Mouse (Mus musculus): ENCODE results near the gene Lck. TPM values are rescaled to one million over a fixed set of nuclear protein-coding genes. Genes with fewer than 3 reads are reported as not detected.

The Lck gene
- total and polyA plus RNA-seq, 3 experiments: 67.2 to 138 (median 70.0) TPM

DNA sequence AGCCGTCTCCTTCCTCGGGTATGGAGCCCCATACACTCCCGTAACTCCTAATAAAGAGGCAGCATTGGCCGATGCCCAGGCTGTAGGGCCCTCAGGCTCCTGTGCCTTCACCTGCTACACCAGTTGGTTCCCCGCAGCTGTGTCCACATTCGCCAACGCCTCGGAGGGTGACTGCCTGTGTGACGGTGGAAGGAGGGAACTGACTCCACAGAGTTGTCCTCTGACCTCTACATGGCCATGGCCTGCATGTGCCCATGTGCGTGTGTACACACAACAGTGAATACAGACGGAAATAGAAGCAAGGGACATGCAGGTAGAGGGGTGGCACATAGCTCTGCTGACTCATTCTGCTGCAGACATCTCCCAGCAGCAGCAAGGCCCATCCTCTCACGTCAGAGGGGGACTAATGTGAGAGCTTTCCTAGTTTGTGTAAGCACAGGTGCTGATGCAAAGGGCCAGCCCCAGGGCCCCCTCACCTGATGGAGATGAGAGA is 35.7 kb upstream of the Lck start:
- Histone ChIP-seq H3K27me3 (replicated peaks) (no peaks in the 10 kb centered on the region), H3K9ac (ENCODE audit: insufficient read depth, low read depth) (no peak overlapping the region), H3K4me3 (replicated peaks in 1 of 3; ENCODE audit: low read depth in 2 of 3, low read length in 2 of 3, poor library complexity in 1 of 3) (peak overlapping the region in 1 of 3 experiments; percentile 19), H3K79me2 (replicated peaks; ENCODE audit: control insufficient read depth, extremely low read depth, insufficient read depth, poor library complexity, severe bottlenecking) (no peaks in the 10 kb centered on the region), H3K4me1 (ENCODE audit: control insufficient read depth in 1 of 2, insufficient read depth in 2 of 2) (peaks cover 6 to 49% of the 10 kb centered on the region in 2 experiments), H3K36me3 (replicated peaks in 1 of 2; ENCODE audit: control insufficient read depth in 1 of 2, insufficient read depth in 1 of 2, low read length in 1 of 2) (peaks cover 44 to 81% of the 10 kb centered on the region in 2 experiments), H3K9me3 (replicated peaks; ENCODE audit: low read length) (no peaks in the 10 kb centered on the region), H3K4me2 (ENCODE audit: insufficient read depth, low read depth, poor library complexity, severe bottlenecking) (no peak overlapping the region), H3K27ac (ENCODE audit: insufficient read depth, low read depth) (peak overlapping the region; percentile 33)
- dilution Hi-C loops (cut with MboI; ENCODE audit: extremely low pct_ligation_motif_present, extremely low pct_unique_long_range_greater_than_20kb, low sequenced_read_pairs) (no loop called here), in situ Hi-C loops (cut with MboI; ENCODE audit: low pct_ligation_motif_present, low pct_unique_long_range_greater_than_20kb, low sequenced_read_pairs) (loop anchor here (5.0 to 25.0 kb wide), 2 partner anchors 57 to 247 kb away; no protein-coding TSS in a partner anchor)
- TF ChIP-seq POLR2A (IDR thresholded peaks at IDR 0.05; ENCODE audit: low read depth, low read length): no peak
- no peak for TF ChIP-seq ZC3H11A (IDR thresholded peaks at IDR 0.05; ENCODE audit: low read depth, low read length)
- TF ChIP-seq MEF2A (IDR thresholded peaks at IDR 0.05; ENCODE audit: borderline replicate concordance, low read depth, low read length): peak; percentile 9; the same call in 1 of the 2 replicates
- 0 out of 2 replicates have a peak, but pooled peaks have one; percentile 4 for TF ChIP-seq POLR2AphosphoS2 (IDR thresholded peaks at IDR 0.05; ENCODE audit: low read depth, low read length)
- peak; percentile 49 for TF ChIP-seq ETS1 (conservative IDR thresholded peaks at IDR 0.05; ENCODE audit: low read depth, low read length)
- no peak for TF ChIP-seq NRF1 (IDR thresholded peaks at IDR 0.05; ENCODE audit: low read depth, low read length)
- TF ChIP-seq IRF4 (IDR thresholded peaks at IDR 0.05; ENCODE audit: low read depth, low read length): peak; percentile 35; the same call in 1 of the 2 replicates
- no peak for TF ChIP-seq JUN (IDR thresholded peaks at IDR 0.05; ENCODE audit: insufficient read depth, low read depth, low read length)
- DNase-seq (ENCODE audit: extremely low read depth): peak; percentile 64

DNA sequence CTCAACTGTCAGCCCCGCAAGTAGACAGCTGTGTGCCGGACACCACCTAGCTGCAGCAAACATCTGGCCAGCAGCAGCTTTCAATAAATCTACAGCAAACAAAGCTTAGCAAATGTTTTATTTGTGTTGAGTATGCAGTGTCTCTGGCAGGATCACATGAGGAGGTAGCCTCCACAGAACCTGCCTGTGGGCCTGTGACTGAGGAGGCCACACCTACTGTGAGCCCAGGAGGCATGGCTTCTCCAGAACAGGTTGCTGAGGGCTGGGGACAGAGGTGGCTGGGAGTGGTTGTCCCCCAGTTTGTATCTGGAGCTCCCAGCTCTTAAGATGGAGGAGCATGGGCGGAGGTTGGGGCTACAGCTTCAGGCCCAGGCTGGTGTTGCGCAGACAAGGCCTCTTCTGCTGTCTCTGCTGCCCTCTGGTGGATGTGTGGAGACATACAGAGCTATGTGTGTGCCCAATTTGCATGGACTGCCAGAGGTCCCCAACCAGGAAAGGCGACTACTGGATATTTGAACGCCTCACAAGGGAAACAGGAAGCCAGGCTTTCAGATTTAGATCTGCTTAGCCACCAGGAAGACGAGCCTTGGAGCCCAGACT is 35.1 kb upstream of the Lck start:
- Histone ChIP-seq H3K4me3 (replicated peaks in 1 of 3; ENCODE audit: low read depth in 2 of 3, low read length in 2 of 3, poor library complexity in 1 of 3) (peak overlapping the region in 1 of 3 experiments; percentile 19), H3K27ac (ENCODE audit: insufficient read depth, low read depth) (peak overlapping the region; percentile 33; the same call in 1 of the 2 replicates), H3K79me2 (replicated peaks; ENCODE audit: control insufficient read depth, extremely low read depth, insufficient read depth, poor library complexity, severe bottlenecking) (no peaks in the 10 kb centered on the region), H3K36me3 (replicated peaks in 1 of 2; ENCODE audit: control insufficient read depth in 1 of 2, insufficient read depth in 1 of 2, low read length in 1 of 2) (peaks cover 45 to 81% of the 10 kb centered on the region in 2 experiments), H3K27me3 (replicated peaks) (no peaks in the 10 kb centered on the region), H3K4me2 (ENCODE audit: insufficient read depth, low read depth, poor library complexity, severe bottlenecking) (no peak overlapping the region), H3K4me1 (ENCODE audit: control insufficient read depth in 1 of 2, insufficient read depth in 2 of 2) (peaks cover 6 to 49% of the 10 kb centered on the region in 2 experiments), H3K9me3 (replicated peaks; ENCODE audit: low read length) (no peaks in the 10 kb centered on the region), H3K9ac (ENCODE audit: insufficient read depth, low read depth) (peak overlapping the region; percentile 1; the same call in 1 of the 2 replicates)
- DNase-seq (ENCODE audit: extremely low read depth): peak; percentile 95
- no peak for TF ChIP-seq POLR2AphosphoS2 (IDR thresholded peaks at IDR 0.05; ENCODE audit: low read depth, low read length)
- 0 out of 2 replicates have a peak, but pooled peaks have one; percentile 3 for TF ChIP-seq USF2 (conservative IDR thresholded peaks at IDR 0.05; ENCODE audit: low read depth, low read length)
- no peak for TF ChIP-seq MAZ (IDR thresholded peaks at IDR 0.05; ENCODE audit: low read depth, low read length)
- TF ChIP-seq JUND (conservative IDR thresholded peaks at IDR 0.05; ENCODE audit: low read depth, low read length): no peak
- peak; percentile 74 for TF ChIP-seq ELF1 (IDR thresholded peaks at IDR 0.05; ENCODE audit: low read depth, low read length)
- TF ChIP-seq MEF2A (IDR thresholded peaks at IDR 0.05; ENCODE audit: borderline replicate concordance, low read depth, low read length): no peak
- peak; percentile 45; the same call in 1 of the 2 replicates for TF ChIP-seq IRF4 (IDR thresholded peaks at IDR 0.05; ENCODE audit: low read depth, low read length)
- TF ChIP-seq ETS1 (conservative IDR thresholded peaks at IDR 0.05; ENCODE audit: low read depth, low read length): no peak
- TF ChIP-seq ZMIZ1 (IDR thresholded peaks at IDR 0.05; ENCODE audit: low read depth, low read length): no peak
- TF ChIP-seq ZC3H11A (IDR thresholded peaks at IDR 0.05; ENCODE audit: low read depth, low read length): peak; percentile 81
- TF ChIP-seq EP300 (IDR thresholded peaks at IDR 0.05; ENCODE audit: low read length): no peak
- no peak for TF ChIP-seq CHD1 (IDR thresholded peaks at IDR 0.05; ENCODE audit: low read depth, low read length)
- TF ChIP-seq TCF12 (IDR thresholded peaks at IDR 0.05; ENCODE audit: low read depth, low read length): 0 out of 2 replicates have a peak, but pooled peaks have one; percentile 13
- no peak for TF ChIP-seq KAT2A (IDR thresholded peaks at IDR 0.05; ENCODE audit: insufficient replicate concordance, low read length)
- no peak for TF ChIP-seq TBP (conservative IDR thresholded peaks at IDR 0.05; ENCODE audit: low read depth, low read length)
- peak; percentile 94 for TF ChIP-seq SMC3 (IDR thresholded peaks at IDR 0.05; ENCODE audit: low read depth, low read length)
- TF ChIP-seq CTCF (conservative IDR thresholded peaks at IDR 0.05 in 1 of 2, IDR thresholded peaks at IDR 0.05 in 1 of 2; ENCODE audit: low read depth in 2 of 2, low read length in 2 of 2): peak; percentile 81 to 95
- TF ChIP-seq USF1 (IDR thresholded peaks at IDR 0.05; ENCODE audit: low read depth, low read length): no peak
- TF ChIP-seq NRF1 (IDR thresholded peaks at IDR 0.05; ENCODE audit: low read depth, low read length): peak; percentile 60; the same call in 1 of the 2 replicates
- no peak for TF ChIP-seq MAX (IDR thresholded peaks at IDR 0.05; ENCODE audit: low read length)
- TF ChIP-seq MYC (IDR thresholded peaks at IDR 0.05; ENCODE audit: low read depth, low read length): peak; percentile 37; the same call in 1 of the 2 replicates
- TF ChIP-seq RAD21 (IDR thresholded peaks at IDR 0.05; ENCODE audit: low read depth, low read length): peak; percentile 93
- TF ChIP-seq PAX5 (IDR thresholded peaks at IDR 0.05; ENCODE audit: low read length): no peak
- dilution Hi-C loops (cut with MboI; ENCODE audit: extremely low pct_ligation_motif_present, extremely low pct_unique_long_range_greater_than_20kb, low sequenced_read_pairs) (no loop called here), in situ Hi-C loops (cut with MboI; ENCODE audit: low pct_ligation_motif_present, low pct_unique_long_range_greater_than_20kb, low sequenced_read_pairs) (loop anchor here (5.0 to 25.0 kb wide), 2 partner anchors 56 to 246 kb away; no protein-coding TSS in a partner anchor)
